Mouse (Mus musculus) embryonic stem cell, embryonic (primary cell): ENCODE data around the gene Akt1s1.

Source experiments
- CTCF ChIA-PET, 4 experiments: fragments of 300-600 bp in 2 of 4; fragments of 350-600 bp in 2 of 4; sonication (Branson Sonifier 250); formaldehyde crosslinking; loops; one replicate each; lab custom pipeline; 2022; ENCODE audit warnings: inconsistent platforms in 2 of 4; lab: Charles Lee
- POLR2A ChIA-PET, 4 experiments: fragments of 300-600 bp in 2 of 4; fragments of 350-600 bp in 2 of 4; sonication (Branson Sonifier 250); formaldehyde crosslinking; loops; one replicate each; lab custom pipeline; 2022; ENCODE audit warnings: antibody characterized with exemption in 4 of 4, inconsistent platforms in 1 of 4; lab: Charles Lee

Akt1s1 gene

DNA sequence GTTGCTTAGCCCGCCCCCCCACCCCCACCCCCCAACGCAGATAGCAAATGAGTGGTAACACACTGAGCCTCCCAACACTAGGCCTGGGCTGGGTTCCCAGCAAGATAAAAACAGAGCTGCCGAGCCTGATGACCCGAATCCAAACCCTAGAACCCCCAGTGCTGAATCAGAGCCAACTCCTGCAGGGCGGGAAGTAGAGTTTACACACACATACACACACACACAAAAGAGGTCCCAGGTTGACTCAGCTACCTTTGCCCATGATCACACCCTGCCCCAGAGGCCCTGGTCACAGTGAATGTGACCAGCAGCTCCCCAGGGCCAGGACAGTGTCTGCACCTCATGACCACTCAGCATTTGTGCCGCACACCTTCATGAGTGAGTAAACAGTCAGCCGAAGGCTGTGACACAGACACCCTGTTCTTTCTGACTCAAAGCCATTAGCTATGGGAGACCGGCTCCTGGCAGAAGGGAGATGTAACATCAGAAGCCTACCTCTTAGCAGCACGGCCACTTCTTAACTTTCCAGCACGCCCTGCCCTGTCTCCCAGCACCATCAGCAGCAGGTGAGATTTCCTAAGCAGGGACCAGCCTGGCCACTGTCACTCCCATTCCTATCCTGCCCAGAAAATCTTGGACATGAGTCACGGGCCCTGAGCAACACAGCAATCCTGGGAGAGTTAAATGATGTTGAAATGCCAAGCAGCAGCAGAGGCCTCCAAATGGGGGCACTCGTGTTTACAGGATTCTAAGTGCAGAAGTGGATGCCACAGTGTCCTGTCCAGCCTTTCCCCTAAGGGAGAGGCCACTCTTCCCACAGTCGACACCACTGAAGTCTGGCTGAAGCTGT lies 39.7 kb downstream of the Akt1s1 start:
- CTCF ChIA-PET = interaction anchor here in 2 of 4 experiments (0.5 to 1.1 kb wide), 5 partner anchors 9 to 615 kb away, joined by 3 to 10 read pairs (median 3); no protein-coding TSS in a partner anchor
- POLR2A ChIA-PET = interaction anchor here in 3 of 4 experiments (0.6 to 3.0 kb wide), 14 partner anchors 9 to 612 kb away, joined by 3 to 11 read pairs (median 3); partner anchors contain the start of genes Ptov1 (in 2 of the 3), Akt1s1 (in 1 of the 3), Ap2a1 (in 1 of the 3) and Nup62 (in 1 of the 3)

DNA sequence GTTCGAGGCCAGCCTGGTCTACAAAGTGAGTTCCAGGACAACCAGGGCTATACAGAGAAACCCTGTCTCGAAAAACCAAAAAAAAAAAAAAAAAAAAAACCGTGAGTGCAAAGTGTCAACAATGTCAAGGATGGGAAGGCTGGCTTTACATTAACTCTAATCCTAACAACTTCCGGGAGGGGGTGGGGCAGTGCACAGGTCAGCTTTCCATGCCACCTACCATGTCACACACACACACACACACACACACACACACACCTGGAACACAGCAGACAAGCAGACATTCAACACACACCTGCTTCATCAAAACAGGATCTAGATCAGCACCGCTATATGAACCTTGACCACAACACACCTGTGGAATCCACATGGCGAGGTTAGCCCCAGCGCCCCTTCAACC lies 41.4 kb downstream of the Akt1s1 start:
- ChIA-PET CTCF (no interaction called here), POLR2A (interaction anchor here in 3 of 4 experiments (1.0 to 2.7 kb wide), 5 partner anchors 13 to 181 kb away, joined by 3 to 11 read pairs (median 6); partner anchors contain the start of genes Ptov1 (in 2 of the 3) and Izumo2 (in 1 of the 3))

DNA sequence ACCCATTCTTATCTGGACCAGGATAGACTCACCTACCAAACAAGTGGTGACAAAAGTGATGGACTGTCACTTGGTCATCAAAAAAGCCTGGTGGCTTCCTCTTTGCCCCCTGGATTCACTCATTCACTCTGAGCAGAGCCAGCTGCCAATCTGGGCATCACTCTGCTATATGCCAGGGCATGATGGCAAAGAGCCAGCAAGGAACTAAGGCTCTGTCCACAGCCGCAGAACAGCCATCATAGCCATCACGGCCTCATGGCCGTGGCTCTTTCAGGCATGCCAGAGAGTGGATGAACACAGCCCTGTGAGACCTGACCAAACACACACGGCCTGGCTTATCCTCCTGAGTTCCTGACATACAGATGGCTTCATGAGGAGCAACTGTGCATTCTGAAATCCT lies 41.9 kb downstream of the Akt1s1 start:
- ChIA-PET CTCF (no interaction called here), POLR2A (interaction anchor here in 3 of 4 experiments (0.6 to 2.7 kb wide), 15 partner anchors 8 to 182 kb away, joined by 3 to 19 read pairs (median 8); partner anchors contain the start of genes Ptov1 (in 3 of the 3), Izumo2 (in 1 of the 3), Pnkp (in 1 of the 3) and Rras (in 1 of the 3))

DNA sequence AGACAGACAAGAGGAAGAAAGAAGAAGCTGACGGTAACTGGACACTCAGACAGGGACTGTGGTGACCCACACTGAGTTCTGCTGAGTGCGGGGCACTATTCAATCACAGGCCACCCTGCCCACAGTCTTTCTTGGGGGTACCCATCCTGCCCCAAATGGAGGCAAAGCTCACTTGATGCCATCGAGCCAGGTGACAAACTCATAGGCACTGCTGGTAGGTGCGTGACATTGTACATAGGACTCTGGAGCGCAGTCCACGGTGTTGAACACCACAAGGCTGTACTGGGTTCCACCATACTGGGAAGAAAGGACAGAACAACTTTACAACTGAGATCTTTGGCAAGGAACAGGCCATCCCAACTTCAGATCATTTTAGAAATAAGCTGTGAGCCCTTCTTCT lies 42.8 kb downstream of the Akt1s1 start:
- POLR2A ChIA-PET = interaction anchor here (0.5 to 2.7 kb wide), 54 partner anchors 8 to 257 kb away, joined by 3 to 19 read pairs (median 4); partner anchors contain the start of genes Ptov1 (in 3 of the 4), Il4i1 (in 2 of the 4), Nup62 (in 2 of the 4) and Pnkp (in 2 of the 4)
- CTCF ChIA-PET = interaction anchor here (0.6 to 1.1 kb wide), 7 partner anchors 10 to 190 kb away, joined by 3 to 5 read pairs (median 4); partner anchors contain the start of gene Ap2a1 (in 1 of the 4)

DNA sequence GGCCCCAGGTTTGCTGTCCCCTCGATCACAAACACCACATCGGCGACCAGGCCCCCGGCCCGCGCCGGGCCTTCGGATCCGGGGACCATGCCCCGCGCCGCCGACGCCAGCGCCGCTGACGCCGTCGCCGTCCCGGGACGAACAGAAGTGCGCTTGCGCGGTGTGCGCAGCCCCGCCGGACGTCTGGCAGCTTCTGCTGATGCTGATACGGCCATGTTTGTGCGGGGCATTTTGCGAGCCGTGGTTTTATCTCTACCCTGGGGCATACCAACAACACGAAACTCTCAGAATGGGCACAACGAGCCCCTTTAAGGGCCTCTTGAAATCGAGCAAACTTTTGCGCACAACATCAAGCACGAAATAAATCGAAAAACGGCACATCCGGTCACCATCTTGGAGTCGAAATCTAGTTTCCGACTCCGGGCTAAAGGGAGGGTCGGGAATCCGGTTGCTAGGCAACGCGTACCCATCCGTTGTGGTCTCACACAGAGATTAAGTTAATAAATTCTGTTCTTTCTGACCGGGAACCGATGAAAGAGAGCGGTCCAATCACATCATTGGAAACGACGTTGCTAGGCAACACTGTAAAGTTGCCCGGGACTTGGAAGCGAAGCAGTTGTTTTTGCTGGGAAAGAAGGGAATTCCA lies 43.6 kb downstream of the Akt1s1 start, which contains the start of gene Med25:
TSS of gene Med25 (minus strand) at position 437 of the 646 bp plus-strand sequence.
- ChIA-PET POLR2A (interaction anchor here (0.5 to 2.7 kb wide), 53 partner anchors 9 to 870 kb away, joined by 3 to 19 read pairs (median 4); partner anchors contain the start of genes Ptov1 (in 3 of the 4), Pnkp (in 2 of the 4), Prmt1 (in 2 of the 4) and Tbc1d17 (in 2 of the 4)), CTCF (interaction anchor here in 3 of 4 experiments (0.6 to 1.1 kb wide), 5 partner anchors 9 to 189 kb away, joined by 3 to 5 read pairs (median 4); partner anchors contain the start of gene Ap2a1 (in 1 of the 3))

DNA sequence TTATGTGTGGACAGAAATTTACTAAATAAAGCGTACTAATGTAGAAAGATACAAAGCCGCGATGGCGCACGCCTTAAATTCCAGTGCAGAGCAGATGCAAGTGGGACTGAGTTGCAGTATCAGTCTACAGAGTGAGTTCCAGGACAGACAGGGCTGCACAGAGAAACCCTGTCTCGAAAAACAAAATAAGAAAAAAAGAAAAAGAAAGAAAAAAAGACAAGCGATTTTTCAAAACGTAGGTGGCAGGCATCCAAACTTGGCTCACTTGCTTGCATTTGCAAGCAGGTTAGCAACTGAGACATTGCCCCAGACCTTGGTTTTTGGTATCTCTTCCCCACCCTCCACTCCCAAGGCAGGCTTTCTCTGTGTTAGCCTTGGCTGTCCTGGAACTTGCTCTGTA lies 44.4 kb downstream of the Akt1s1 start:
- ChIA-PET CTCF (no interaction called here), POLR2A (interaction anchor here in 1 of 4 experiments (0.9 to 2.4 kb wide), 6 partner anchors 10 to 76 kb away, joined by 3 to 13 read pairs (median 4); partner anchors contain the start of gene Ptov1)

DNA sequence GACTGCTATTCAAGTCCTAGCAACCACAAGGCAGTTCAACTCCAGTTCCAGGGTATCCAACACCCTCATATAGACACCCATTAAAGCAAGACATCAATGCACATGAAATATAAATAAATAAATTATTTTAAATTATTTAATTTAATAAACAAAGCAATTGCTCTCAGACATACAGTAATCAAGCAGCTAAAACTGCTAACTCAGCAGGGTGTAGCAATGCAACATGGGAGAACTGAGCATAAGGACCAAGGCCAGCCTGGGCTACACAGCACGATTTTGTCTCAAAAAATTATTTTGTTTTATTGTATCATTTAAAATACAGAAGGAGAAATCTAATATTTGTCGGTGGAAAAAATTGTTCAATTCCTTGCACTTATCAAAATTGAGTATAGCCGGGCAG lies 45.4 kb downstream of the Akt1s1 start:
- POLR2A ChIA-PET = interaction anchor here in 3 of 4 experiments (0.7 to 4.3 kb wide), 13 partner anchors 11 to 75 kb away, joined by 3 to 26 read pairs (median 4); partner anchors contain the start of genes Akt1s1 (in 1 of the 3), Ap2a1 (in 1 of the 3), Ptov1 (in 1 of the 3) and Tbc1d17 (in 1 of the 3)
- CTCF ChIA-PET = no interaction called here

DNA sequence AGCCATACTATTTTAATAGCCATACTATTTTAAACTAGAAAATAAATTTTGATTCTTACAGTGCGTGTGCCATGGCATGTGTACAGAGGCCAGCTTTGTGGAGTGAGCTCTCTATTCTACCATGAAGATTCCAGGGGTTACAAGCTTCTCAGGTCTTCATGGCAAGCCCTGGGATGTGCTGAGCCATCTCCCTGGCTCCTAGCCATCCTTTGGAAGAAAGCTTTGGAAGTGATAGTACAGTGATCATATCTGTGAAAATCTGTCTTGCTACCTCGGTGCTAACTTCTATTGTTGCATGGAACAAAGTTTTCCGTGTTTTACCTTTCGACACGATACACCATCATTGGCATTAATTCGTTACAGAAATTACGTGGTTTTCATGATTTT lies 46.4 kb downstream of the Akt1s1 start:
- POLR2A ChIA-PET = interaction anchor here in 3 of 4 experiments (0.5 to 4.7 kb wide), 34 partner anchors 11 to 225 kb away, joined by 3 to 45 read pairs (median 4); partner anchors contain the start of genes Ap2a1 (in 3 of the 3), Akt1s1 (in 2 of the 3), Atf5 (in 2 of the 3) and Il4i1 (in 2 of the 3)
- CTCF ChIA-PET = interaction anchor here in 2 of 4 experiments (1.4 to 1.9 kb wide), 3 partner anchors 34 to 80 kb away, joined by 3 to 8 read pairs (median 4); partner anchors contain the start of genes Ap2a1 (in 1 of the 2) and Nup62 (in 1 of the 2)

DNA sequence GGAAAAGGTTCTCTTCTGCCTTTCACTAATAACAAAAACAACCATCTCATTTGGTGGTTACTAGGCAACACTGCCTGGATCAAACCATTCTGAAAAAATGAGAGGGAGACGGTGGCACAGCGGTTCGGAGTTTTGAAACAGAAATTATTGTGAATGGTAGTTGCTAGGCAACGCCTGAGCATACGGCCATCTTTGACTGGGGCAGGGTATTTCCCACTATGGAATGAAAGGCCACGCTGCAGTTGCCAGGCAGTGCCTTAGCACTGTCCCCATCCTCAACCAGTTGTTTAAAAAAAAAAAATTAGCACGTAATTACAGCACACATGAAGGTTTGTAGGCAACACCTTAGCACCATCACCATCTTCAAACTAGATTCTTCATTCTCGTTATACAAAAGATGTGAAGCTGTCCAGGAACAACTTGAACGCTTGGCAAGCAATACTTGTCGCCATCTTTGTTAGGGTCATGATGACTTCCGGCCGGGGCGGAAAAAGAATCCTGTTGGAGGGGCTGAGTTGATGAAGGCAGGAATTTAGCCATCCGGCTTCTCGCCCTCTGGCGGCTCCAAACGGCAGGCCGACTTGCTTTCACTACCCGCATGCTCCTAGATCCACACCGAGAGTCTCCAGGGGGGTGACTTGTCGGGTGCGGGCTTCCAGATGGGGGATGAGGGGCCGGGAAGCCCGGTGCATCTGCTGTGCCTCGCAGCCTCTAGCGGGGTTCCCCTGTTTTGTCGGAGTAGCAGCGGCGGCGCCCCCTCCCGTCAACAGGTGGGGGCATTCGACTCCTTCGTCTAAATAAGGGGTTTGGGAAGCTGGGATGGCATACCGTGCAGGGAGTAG lies 47.0 kb downstream of the Akt1s1 start, which contains the start of gene Fuz:
TSS of gene Fuz (plus strand) at position 487 of the 842 bp plus-strand sequence.
- POLR2A ChIA-PET = interaction anchor here in 3 of 4 experiments (0.5 to 4.7 kb wide), 52 partner anchors 11 to 234 kb away, joined by 3 to 45 read pairs (median 4); partner anchors contain the start of genes Ptov1 (in 3 of the 3), Akt1s1 (in 2 of the 3), Ap2a1 (in 2 of the 3) and Atf5 (in 2 of the 3)
- CTCF ChIA-PET = interaction anchor here (0.6 to 1.9 kb wide), 14 partner anchors 11 to 189 kb away, joined by 3 to 8 read pairs (median 3); partner anchors contain the start of genes Ap2a1 (in 1 of the 4), Nup62 (in 1 of the 4) and Ptov1 (in 1 of the 4)

DNA sequence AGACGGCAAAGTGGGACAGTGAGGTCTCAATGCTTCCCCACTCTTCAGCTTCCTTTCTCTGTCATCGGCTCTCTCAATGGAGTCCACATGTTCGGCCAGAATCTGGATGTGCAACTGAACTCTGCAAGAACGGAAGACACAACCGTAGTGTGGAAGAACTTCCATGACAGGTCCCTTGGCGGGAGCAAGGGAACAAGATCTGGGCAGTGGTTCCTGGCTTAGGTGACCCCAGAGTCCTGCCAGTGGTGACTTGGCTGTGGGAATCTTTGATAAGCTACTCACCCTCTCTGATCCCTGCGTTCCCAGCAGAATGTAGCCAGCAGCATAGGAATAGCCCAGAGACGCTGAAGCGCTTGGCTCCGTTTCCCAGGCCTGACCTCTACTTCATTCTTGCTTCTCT lies 47.7 kb downstream of the Akt1s1 start:
- CTCF ChIA-PET = interaction anchor here in 3 of 4 experiments (0.6 to 1.9 kb wide), 16 partner anchors 12 to 273 kb away, joined by 3 to 8 read pairs (median 3); partner anchors contain the start of genes Ap2a1 (in 1 of the 3), Nup62 (in 1 of the 3), Prmt1 (in 1 of the 3) and Ptov1 (in 1 of the 3)
- POLR2A ChIA-PET = interaction anchor here in 3 of 4 experiments (0.6 to 4.7 kb wide), 47 partner anchors 13 to 233 kb away, joined by 3 to 45 read pairs (median 4); partner anchors contain the start of genes Ptov1 (in 3 of the 3), Akt1s1 (in 2 of the 3), Ap2a1 (in 2 of the 3) and Il4i1 (in 2 of the 3)

DNA sequence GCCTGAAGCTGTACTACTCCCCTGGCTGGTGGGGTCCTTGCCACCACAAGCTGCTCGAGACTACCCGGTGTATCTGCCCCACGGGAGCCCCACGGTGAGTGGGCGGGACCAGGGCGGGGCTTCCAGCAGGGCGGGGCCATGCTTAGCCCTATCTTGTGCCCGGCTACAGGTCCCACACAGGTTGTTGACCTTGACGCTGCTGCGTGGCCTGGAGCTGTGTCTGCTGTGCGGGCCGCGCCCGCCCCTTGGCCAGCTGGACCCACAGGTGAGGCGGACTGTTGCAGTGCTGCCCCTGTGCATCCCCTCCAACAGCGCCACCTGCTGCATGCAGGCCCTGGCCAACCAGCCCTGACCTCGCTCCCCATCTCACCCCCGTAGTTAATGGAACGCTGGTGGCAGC lies 49.8 kb downstream of the Akt1s1 start:
- CTCF ChIA-PET = interaction anchor here in 2 of 4 experiments (0.6 to 2.4 kb wide), 17 partner anchors 22 to 550 kb away, joined by 3 to 10 read pairs (median 4); partner anchors contain the start of genes Ap2a1 (in 1 of the 2), Pold1 (in 1 of the 2), Ptov1 (in 1 of the 2) and Rras (in 1 of the 2)
- POLR2A ChIA-PET = interaction anchor here in 3 of 4 experiments (0.7 to 4.7 kb wide), 40 partner anchors 10 to 523 kb away, joined by 3 to 45 read pairs (median 4); partner anchors contain the start of genes Ptov1 (in 3 of the 3), Akt1s1 (in 2 of the 3), Atf5 (in 2 of the 3) and Il4i1 (in 2 of the 3)

DNA sequence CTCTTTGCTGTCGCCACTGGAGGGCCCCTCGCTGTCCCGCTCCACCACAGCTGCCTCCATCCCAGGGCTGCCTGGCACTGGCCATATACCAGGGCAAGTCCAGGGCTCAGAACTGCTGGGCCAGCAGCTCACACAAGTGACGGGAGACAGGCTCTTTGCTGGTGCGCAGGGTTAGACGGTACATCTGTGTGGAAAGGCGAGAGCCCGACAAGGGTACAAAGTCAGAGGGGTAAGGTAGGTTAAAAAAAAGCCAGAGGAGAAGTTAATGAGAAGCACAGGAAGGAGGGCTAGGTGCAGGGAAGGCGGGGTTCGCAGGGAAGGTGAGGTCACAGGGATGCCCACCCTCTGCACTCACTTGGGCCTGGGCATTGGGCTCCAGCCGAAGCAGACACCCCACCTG lies 51.8 kb downstream of the Akt1s1 start:
- ChIA-PET CTCF (interaction anchor here in 3 of 4 experiments (0.5 to 2.2 kb wide), 10 partner anchors 16 to 168 kb away, joined by 3 to 13 read pairs (median 4); partner anchors contain the start of gene Ap2a1 (in 1 of the 3)), POLR2A (interaction anchor here (0.6 to 4.7 kb wide), 33 partner anchors 9 to 534 kb away, joined by 3 to 21 read pairs (median 4); partner anchors contain the start of genes Ap2a1 (in 3 of the 4), Akt1s1 (in 2 of the 4), Atf5 (in 2 of the 4) and Il4i1 (in 2 of the 4))

DNA sequence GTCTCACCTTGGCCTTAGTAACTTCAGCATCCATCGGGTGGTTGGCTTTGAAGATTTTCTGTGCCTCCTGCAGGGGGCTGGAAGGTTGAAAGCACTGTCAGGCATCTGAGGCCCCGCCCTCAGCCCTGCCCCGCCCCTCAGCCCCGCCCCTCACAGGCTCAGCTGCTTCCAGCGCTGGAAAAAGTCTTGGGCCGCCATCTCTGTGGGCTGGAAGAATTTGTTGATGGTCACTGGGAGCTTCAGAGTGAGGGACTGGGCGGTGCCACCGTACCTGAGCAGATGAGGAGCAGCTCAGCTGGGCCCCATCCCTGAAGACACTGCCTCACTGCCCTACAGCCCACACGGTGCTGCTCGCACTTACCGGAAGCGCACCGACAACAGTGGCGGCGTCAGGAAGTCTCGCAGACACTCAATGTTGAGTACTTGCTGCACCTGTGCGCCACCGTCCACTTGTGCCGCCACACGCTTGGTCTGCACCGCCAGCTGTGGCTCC lies 52.5 kb downstream of the Akt1s1 start:
- POLR2A ChIA-PET = interaction anchor here (0.6 to 4.7 kb wide), 41 partner anchors 9 to 533 kb away, joined by 3 to 21 read pairs (median 4); partner anchors contain the start of genes Ap2a1 (in 3 of the 4), Akt1s1 (in 2 of the 4), Atf5 (in 2 of the 4) and Il4i1 (in 2 of the 4)

More for the DNA sequence above, 52.5 kb downstream of the Akt1s1 start:
- CTCF ChIA-PET = interaction anchor here in 3 of 4 experiments (0.5 to 2.2 kb wide), 19 partner anchors 9 to 1129 kb away, joined by 3 to 16 read pairs (median 4); partner anchors contain the start of genes Ap2a1 (in 1 of the 3) and Med25 (in 1 of the 3)
